Mouse (Mus musculus): Measurements from ENCODE around the gene Bnipl. TPM values are rescaled to one million over a fixed set of nuclear protein-coding genes. Genes with fewer than 3 reads are reported as not detected.

Gene Bnipl
- polyA plus RNA-seq, 1 experiment = 1.8 TPM

- no peak for TF ChIP-seq POLR2A (IDR thresholded peaks at IDR 0.05; ENCODE audit: borderline replicate concordance, insufficient read depth, low read length)
- no peak for TF ChIP-seq CTCF (IDR thresholded peaks at IDR 0.05; ENCODE audit: borderline replicate concordance, insufficient read depth, low read depth, low read length)
- H3K4me1 ChIP-seq (ENCODE audit: control insufficient read depth, insufficient read depth, low read length) = peaks cover 11% of the 10 kb centered on the region
- no peaks in the 10 kb centered on the region for H3K27me3 ChIP-seq (ENCODE audit: control insufficient read depth, insufficient read depth, low read length)
- H3K4me3 ChIP-seq (replicated peaks; ENCODE audit: insufficient read depth, low read depth, low read length) = peak overlapping the region; percentile 84
- WGBS = 3% methylated on average over 1 of the region's 1 CpGs
- no peak for DNase-seq
- H3K27ac ChIP-seq (ENCODE audit: insufficient read depth, low read length) = peak overlapping the region; percentile 83
These were observed 33.1 kb upstream of the Bnipl start for GRCm38 (mm10) chr3:95284062-95284461.

GRCm38 (mm10) chr3:95283589-95283941 is 32.6 kb upstream of the Bnipl start:
- no peak for DNase-seq
- WGBS = under 1% methylated on average over 7 of the region's 7 CpGs
- peaks cover 11% of the 10 kb centered on the region for H3K4me1 ChIP-seq (ENCODE audit: control insufficient read depth, insufficient read depth, low read length)
- no peaks in the 10 kb centered on the region for H3K27me3 ChIP-seq (ENCODE audit: control insufficient read depth, insufficient read depth, low read length)
- H3K27ac ChIP-seq (ENCODE audit: insufficient read depth, low read length) = peak overlapping the region; percentile 97
- TF ChIP-seq POLR2A (IDR thresholded peaks at IDR 0.05; ENCODE audit: borderline replicate concordance, insufficient read depth, low read length) (no peak), CTCF (IDR thresholded peaks at IDR 0.05; ENCODE audit: borderline replicate concordance, insufficient read depth, low read depth, low read length) (no peak)
- H3K4me3 ChIP-seq (replicated peaks; ENCODE audit: insufficient read depth, low read depth, low read length) = peak overlapping the region; percentile 84

GRCm38 (mm10) chr3:95282865-95283588 is 32.0 kb upstream of the Bnipl start:
- TF ChIP-seq CTCF (IDR thresholded peaks at IDR 0.05; ENCODE audit: borderline replicate concordance, insufficient read depth, low read depth, low read length) (peak; percentile 21; the same call in 1 of the 2 replicates), POLR2A (IDR thresholded peaks at IDR 0.05; ENCODE audit: borderline replicate concordance, insufficient read depth, low read length) (peak; percentile 79)
- Histone ChIP-seq H3K4me3 (replicated peaks; ENCODE audit: insufficient read depth, low read depth, low read length) (peak overlapping the region; percentile 84), H3K27me3 (ENCODE audit: control insufficient read depth, insufficient read depth, low read length) (no peaks in the 10 kb centered on the region), H3K4me1 (ENCODE audit: control insufficient read depth, insufficient read depth, low read length) (peaks cover 10% of the 10 kb centered on the region), H3K27ac (ENCODE audit: insufficient read depth, low read length) (peak overlapping the region; percentile 97)
- WGBS = under 1% methylated on average over 51 of the region's 51 CpGs
- DNase-seq = peak; percentile 87 to 88

GRCm38 (mm10) chr3:95282381-95282864 is 31.4 kb upstream of the Bnipl start:
- no peaks in the 10 kb centered on the region for H3K27me3 ChIP-seq (ENCODE audit: control insufficient read depth, insufficient read depth, low read length)
- WGBS = under 1% methylated on average over 11 of the region's 11 CpGs
- peak overlapping the region; percentile 97 for H3K27ac ChIP-seq (ENCODE audit: insufficient read depth, low read length)
- TF ChIP-seq POLR2A (IDR thresholded peaks at IDR 0.05; ENCODE audit: borderline replicate concordance, insufficient read depth, low read length) (no peak), CTCF (IDR thresholded peaks at IDR 0.05; ENCODE audit: borderline replicate concordance, insufficient read depth, low read depth, low read length) (no peak)
- peak overlapping the region; percentile 84 for H3K4me3 ChIP-seq (replicated peaks; ENCODE audit: insufficient read depth, low read depth, low read length)
- peaks cover 9% of the 10 kb centered on the region; the same call in 1 of the 2 replicates for H3K4me1 ChIP-seq (ENCODE audit: control insufficient read depth, insufficient read depth, low read length)
- peak in 1 of 2 experiments; percentile 54 for DNase-seq

GRCm38 (mm10) chr3:95281216-95282126 is 30.5 kb upstream of the Bnipl start, which contains the start of the genes Mindy1 and Prune1:
Gene Mindy1 (plus strand): TSS chr3:95281345.
Gene Prune1 (minus strand): TSS chr3:95282076.
- peak; percentile 99 for DNase-seq
- TF ChIP-seq POLR2A (IDR thresholded peaks at IDR 0.05; ENCODE audit: borderline replicate concordance, insufficient read depth, low read length) (peak; percentile 70; the same call in 1 of the 2 replicates), CTCF (IDR thresholded peaks at IDR 0.05; ENCODE audit: borderline replicate concordance, insufficient read depth, low read depth, low read length) (no peak)

GRCm38 (mm10) chr3:95280747-95281146 is 29.8 kb upstream of the Bnipl start:
- WGBS = 7% methylated on average over 8 of the region's 8 CpGs
- DNase-seq = peak in 1 of 2 experiments; percentile 55
- no peaks in the 10 kb centered on the region for H3K27me3 ChIP-seq (ENCODE audit: control insufficient read depth, insufficient read depth, low read length)
- peak overlapping the region; percentile 93 for H3K27ac ChIP-seq (ENCODE audit: insufficient read depth, low read length)
- peak overlapping the region; percentile 75 for H3K4me3 ChIP-seq (replicated peaks; ENCODE audit: insufficient read depth, low read depth, low read length)
- peaks cover 17% of the 10 kb centered on the region for H3K4me1 ChIP-seq (ENCODE audit: control insufficient read depth, insufficient read depth, low read length)
- no peak for TF ChIP-seq POLR2A (IDR thresholded peaks at IDR 0.05; ENCODE audit: borderline replicate concordance, insufficient read depth, low read length)
- no peak for TF ChIP-seq CTCF (IDR thresholded peaks at IDR 0.05; ENCODE audit: borderline replicate concordance, insufficient read depth, low read depth, low read length)

More at GRCm38 (mm10) chr3:95281216-95282126, 30.5 kb upstream of the Bnipl start, which contains the start of the genes Mindy1 and Prune1:
- peaks cover 16% of the 10 kb centered on the region for H3K4me1 ChIP-seq (ENCODE audit: control insufficient read depth, insufficient read depth, low read length)
- H3K27ac ChIP-seq (ENCODE audit: insufficient read depth, low read length) = peak within 1 kb of the TSS; percentile 97
- under 1% methylated on average over 53 of the region's 53 CpGs for WGBS
- H3K4me3 ChIP-seq (replicated peaks; ENCODE audit: insufficient read depth, low read depth, low read length) = peak within 1 kb of the TSS; percentile 84
- H3K27me3 ChIP-seq (ENCODE audit: control insufficient read depth, insufficient read depth, low read length) = no peaks in the 10 kb centered on the region

- Histone ChIP-seq H3K4me1 (ENCODE audit: control insufficient read depth, insufficient read depth, low read length) (peaks cover 40% of the 10 kb centered on the region), H3K4me3 (replicated peaks; ENCODE audit: insufficient read depth, low read depth, low read length) (no peak overlapping the region), H3K27ac (ENCODE audit: insufficient read depth, low read length) (peak overlapping the region; percentile 60; the same call in 1 of the 2 replicates), H3K27me3 (ENCODE audit: control insufficient read depth, insufficient read depth, low read length) (no peaks in the 10 kb centered on the region)
- WGBS = 4% methylated on average over 1 of the region's 1 CpGs
- peak in 1 of 2 experiments; percentile 50 for DNase-seq
- no peak for TF ChIP-seq POLR2A (IDR thresholded peaks at IDR 0.05; ENCODE audit: borderline replicate concordance, insufficient read depth, low read length)
- TF ChIP-seq CTCF (IDR thresholded peaks at IDR 0.05; ENCODE audit: borderline replicate concordance, insufficient read depth, low read depth, low read length) = no peak
These were observed 26.2 kb upstream of the Bnipl start for GRCm38 (mm10) chr3:95277149-95277551.
